Mouse (Mus musculus) megakaryocyte, embryonic 14.5 days (primary cell): Measurements from ENCODE around the gene Cd163l1. TPM values are rescaled to one million over a fixed set of nuclear protein-coding genes. Genes with fewer than 3 reads are reported as not detected.

Source experiments
- H3K27me3 ChIP-seq: replicated peaks from 2 replicates; pipeline ENCODE3; 2012; ENCODE audit warnings: inconsistent platforms
- H3K36me3 ChIP-seq: replicated peaks from 2 replicates; pipeline ENCODE3; 2012; ENCODE audit warnings: low read length, inconsistent platforms, mixed read lengths
- H3K4me1 ChIP-seq: 2 replicates; pipeline ENCODE4 v1.6.1; 2012; ENCODE audit warnings: inconsistent platforms
- H3K4me3 ChIP-seq: replicated peaks from 2 replicates; pipeline ENCODE3; 2012; ENCODE audit warnings: moderate library complexity, mild to moderate bottlenecking, inconsistent platforms
- H3K9me3 ChIP-seq: 2 replicates; pipeline ENCODE4 v1.6.1; 2012; ENCODE audit warnings: inconsistent platforms
- FLI1 ChIP-seq: IDR thresholded peaks from 2 replicates; pipeline ENCODE4 v1.6.1; 2012; ENCODE audit warnings: low read length, inconsistent platforms, mixed read lengths
- GATA1 ChIP-seq: IDR thresholded peaks from 3 replicates; pipeline ENCODE4 v1.6.1; 2012; ENCODE audit warnings: mixed read lengths, low read length, inconsistent platforms, borderline replicate concordance
- polyA plus RNA-seq: library from polyadenylated mRNA; stranded (reverse); fragments of >175 nt; gene quantifications from 2 replicates; pipeline ENCODE4 v1.2.3, GENCODE M21; 2012; ENCODE audit warnings: low replicate concordance; ENCODE audit not compliant: insufficient read depth

The Cd163l1 gene
- polyA plus RNA-seq, 1 experiment: 0.15 TPM

GRCm38 (mm10) chr7:140188391-140189328 is 29.4 kb upstream of the Cd163l1 start:
- peaks cover 26% of the 10 kb centered on the region for H3K27me3 ChIP-seq
- no peaks in the 10 kb centered on the region for H3K36me3 ChIP-seq
- peaks cover 3% of the 10 kb centered on the region; the same call in 1 of the 2 replicates for H3K4me1 ChIP-seq
- H3K9me3 ChIP-seq: no peaks in the 10 kb centered on the region
- TF ChIP-seq FLI1 (no peak), GATA1 (no peak)
- H3K4me3 ChIP-seq: no peak overlapping the region

- H3K9me3 ChIP-seq: no peaks in the 10 kb centered on the region
- peaks cover 3% of the 10 kb centered on the region; the same call in 1 of the 2 replicates for H3K4me1 ChIP-seq
- peaks cover 20% of the 10 kb centered on the region for H3K27me3 ChIP-seq
- TF ChIP-seq FLI1: no peak
- no peak for TF ChIP-seq GATA1
- H3K36me3 ChIP-seq: no peaks in the 10 kb centered on the region
- H3K4me3 ChIP-seq: no peak overlapping the region
These were observed 27.6 kb upstream of the Cd163l1 start for GRCm38 (mm10) chr7:140190435-140190834.

GRCm38 (mm10) chr7:140192445-140192844 is 25.6 kb upstream of the Cd163l1 start:
- no peak for TF ChIP-seq FLI1
- no peak for TF ChIP-seq GATA1
- Histone ChIP-seq H3K4me3 (no peak overlapping the region), H3K9me3 (no peaks in the 10 kb centered on the region), H3K36me3 (no peaks in the 10 kb centered on the region), H3K27me3 (peaks cover 11% of the 10 kb centered on the region), H3K4me1 (peaks cover 3% of the 10 kb centered on the region; the same call in 1 of the 2 replicates)

DNA sequence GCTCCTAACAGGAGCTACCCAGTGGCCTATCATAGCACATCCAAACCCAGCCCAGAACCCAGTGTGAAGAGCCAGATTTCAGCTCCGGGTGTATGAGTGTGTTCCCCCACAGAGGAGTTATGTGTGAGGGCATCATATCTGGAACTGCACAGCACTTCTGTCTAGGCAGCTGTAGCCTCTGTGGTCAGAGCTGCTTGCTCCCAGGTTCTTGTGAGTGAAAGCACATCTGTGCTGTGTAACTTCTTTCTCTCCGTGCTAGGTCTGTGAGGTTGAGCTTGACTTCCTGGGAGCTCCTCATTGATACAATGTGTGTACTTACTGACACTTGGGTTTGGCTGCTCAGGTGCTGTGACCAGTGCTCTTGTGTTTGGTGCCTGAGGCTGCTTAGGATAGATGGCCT is 25.2 kb upstream of the Cd163l1 start:
- Histone ChIP-seq H3K36me3 (no peaks in the 10 kb centered on the region), H3K9me3 (no peaks in the 10 kb centered on the region), H3K27me3 (peaks cover 9% of the 10 kb centered on the region), H3K4me3 (no peak overlapping the region), H3K4me1 (peaks cover 3% of the 10 kb centered on the region; the same call in 1 of the 2 replicates)
- no peak for TF ChIP-seq FLI1
- TF ChIP-seq GATA1: no peak

DNA sequence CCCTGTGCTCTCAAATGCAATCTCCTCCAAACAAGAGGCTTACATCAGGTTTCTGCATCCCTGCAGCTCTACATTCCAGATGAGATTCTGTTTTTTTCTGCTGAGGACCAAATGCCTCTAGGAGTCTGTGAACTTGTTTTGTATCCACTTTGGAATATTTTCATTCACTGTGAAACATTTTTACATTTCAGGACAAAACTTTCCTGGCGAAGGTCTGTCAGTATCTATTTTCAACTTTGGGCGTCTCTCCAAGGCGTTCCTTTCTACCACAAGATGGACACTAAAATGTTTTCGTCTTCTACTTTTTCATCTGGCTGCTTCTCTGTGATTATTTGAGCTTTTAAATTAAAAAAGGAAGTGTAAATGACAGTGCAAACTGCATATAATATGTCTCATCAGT is 24.0 kb upstream of the Cd163l1 start:
- Histone ChIP-seq H3K27me3 (peaks cover 13% of the 10 kb centered on the region), H3K36me3 (no peaks in the 10 kb centered on the region), H3K4me3 (no peak overlapping the region), H3K9me3 (no peaks in the 10 kb centered on the region), H3K4me1 (peaks cover 3% of the 10 kb centered on the region; the same call in 1 of the 2 replicates)
- TF ChIP-seq FLI1 (no peak), GATA1 (no peak)

DNA sequence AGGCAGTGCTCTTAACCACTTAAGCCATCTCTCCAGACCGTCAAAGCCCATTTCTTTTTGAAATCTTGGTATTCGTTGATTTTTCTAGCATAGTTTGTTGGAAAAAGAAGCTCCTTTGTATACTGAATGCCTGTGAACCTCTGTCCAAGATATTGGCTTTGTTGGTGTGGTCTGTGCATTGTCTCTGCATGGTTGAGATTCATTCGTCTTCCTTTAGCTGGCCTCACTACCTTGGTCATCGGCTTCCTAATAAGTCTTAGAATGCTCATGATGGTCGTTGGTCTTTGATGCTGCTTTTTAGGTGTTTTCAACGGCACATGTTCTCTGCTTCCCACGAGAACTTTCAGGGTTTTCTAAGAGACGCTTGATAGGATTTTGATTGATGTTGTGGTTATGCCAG is 22.1 kb upstream of the Cd163l1 start:
- peaks cover 3% of the 10 kb centered on the region; the same call in 1 of the 2 replicates for H3K4me1 ChIP-seq
- H3K27me3 ChIP-seq: peaks cover 16% of the 10 kb centered on the region
- H3K9me3 ChIP-seq: no peaks in the 10 kb centered on the region
- TF ChIP-seq FLI1 (no peak), GATA1 (no peak)
- H3K4me3 ChIP-seq: no peak overlapping the region
- no peaks in the 10 kb centered on the region for H3K36me3 ChIP-seq

DNA sequence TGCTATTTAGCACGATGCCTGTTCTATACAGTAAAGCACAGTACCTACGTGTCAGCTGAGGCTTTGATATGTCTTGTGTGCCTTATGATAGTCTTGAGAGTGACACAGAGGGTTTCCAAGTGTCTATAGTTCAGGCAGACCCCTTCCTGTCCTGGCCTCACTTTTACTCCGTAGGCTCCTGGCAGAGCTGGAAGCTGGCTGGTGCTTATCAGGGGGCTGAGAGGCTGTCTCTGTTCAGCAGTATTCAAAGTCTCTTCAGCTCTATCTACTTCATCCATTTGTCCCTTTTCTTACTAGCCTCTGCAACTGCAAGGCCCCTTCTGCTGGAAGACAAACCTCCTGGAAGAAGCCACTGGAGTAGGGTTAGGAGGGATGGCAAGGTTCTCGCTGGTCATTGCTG is 17.0 kb upstream of the Cd163l1 start:
- Histone ChIP-seq H3K27me3 (peaks cover 41% of the 10 kb centered on the region), H3K4me3 (no peak overlapping the region), H3K36me3 (no peaks in the 10 kb centered on the region), H3K9me3 (no peaks in the 10 kb centered on the region), H3K4me1 (peaks cover 6% of the 10 kb centered on the region)
- TF ChIP-seq FLI1: no peak
- TF ChIP-seq GATA1: no peak

GRCm38 (mm10) chr7:140205864-140206263 is 12.2 kb upstream of the Cd163l1 start, which contains the start of gene Olfr524:
TSS of gene Olfr524 (minus strand) at chr7:140205964.
- TF ChIP-seq GATA1: no peak
- TF ChIP-seq FLI1: no peak
- H3K4me3 ChIP-seq: no peak within 1 kb of the TSS
- peaks cover 27% of the 10 kb centered on the region for H3K4me1 ChIP-seq
- no peaks in the 10 kb centered on the region for H3K9me3 ChIP-seq
- peaks cover 39% of the 10 kb centered on the region for H3K27me3 ChIP-seq
- no peaks in the 10 kb centered on the region for H3K36me3 ChIP-seq

DNA sequence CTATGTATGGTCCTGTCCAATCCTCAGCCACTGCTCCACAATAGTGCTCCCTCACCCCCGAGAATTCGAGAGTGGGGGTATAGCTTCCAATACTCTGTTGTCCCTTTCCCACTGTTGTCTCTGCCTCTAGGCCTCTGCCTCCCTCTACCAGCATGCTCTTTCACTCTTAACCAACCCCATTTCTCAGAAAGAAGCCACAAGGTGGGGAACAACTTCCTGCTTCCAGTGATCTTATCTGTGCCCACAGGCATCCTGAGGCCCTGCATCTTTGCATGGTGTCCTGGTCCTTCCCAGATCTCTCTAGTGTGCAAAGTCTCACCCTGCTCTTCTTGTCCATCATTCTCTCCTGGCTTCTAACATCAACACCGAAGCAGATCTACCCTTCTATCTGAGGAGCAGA is 11.2 kb upstream of the Cd163l1 start:
- Histone ChIP-seq H3K9me3 (no peaks in the 10 kb centered on the region), H3K4me3 (no peak overlapping the region), H3K36me3 (no peaks in the 10 kb centered on the region), H3K4me1 (peaks cover 27% of the 10 kb centered on the region), H3K27me3 (peaks cover 33% of the 10 kb centered on the region)
- TF ChIP-seq FLI1 (no peak), GATA1 (no peak)

DNA sequence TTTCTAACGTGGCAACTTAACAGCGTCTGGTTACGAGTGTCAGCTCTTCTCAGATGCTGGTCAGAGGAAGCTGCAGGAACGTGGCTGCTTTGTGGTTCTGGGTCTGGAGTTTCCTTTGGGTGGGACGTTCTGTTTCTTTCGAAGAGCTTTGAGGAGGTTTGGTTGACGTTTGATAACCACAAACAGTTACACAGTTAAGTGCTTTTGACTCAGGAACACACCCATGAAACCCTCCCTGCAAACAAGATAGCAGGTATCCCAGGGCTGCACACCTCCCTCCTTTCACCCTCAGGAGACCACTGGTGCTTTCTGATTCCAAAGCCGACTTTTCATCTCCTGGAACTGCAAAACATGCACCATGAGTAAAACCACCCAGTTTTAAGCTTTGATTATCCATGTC is 9.9 kb upstream of the Cd163l1 start:
- Histone ChIP-seq H3K36me3 (no peaks in the 10 kb centered on the region), H3K4me1 (peaks cover 27% of the 10 kb centered on the region), H3K27me3 (peaks cover 29% of the 10 kb centered on the region), H3K4me3 (no peak overlapping the region), H3K9me3 (no peaks in the 10 kb centered on the region)
- TF ChIP-seq GATA1 (no peak), FLI1 (no peak)
